Mouse (Mus musculus) small intestine, adult 2 months (tissue): ENCODE measurements around the gene Dbil5.

Experiments
- CTCF ChIP-seq: fragments of 200-500 bp; IDR thresholded peaks from 2 replicates; pipeline ENCODE4 v1.5.1; 2012; ENCODE audit warnings: low read depth, mild to moderate bottlenecking, control low read depth, inconsistent platforms, low read length, moderate library complexity, mixed read lengths; ENCODE audit not compliant: insufficient replicate concordance, insufficient read length; ENCODE audit errors: extremely low read depth
- POLR2A ChIP-seq: fragments of 200-500 bp; IDR thresholded peaks from 2 replicates; pipeline ENCODE4 v1.6.1; 2012; ENCODE audit warnings: low read depth, mild to moderate bottlenecking, control low read depth, inconsistent platforms, low read length, moderate library complexity

DNA sequence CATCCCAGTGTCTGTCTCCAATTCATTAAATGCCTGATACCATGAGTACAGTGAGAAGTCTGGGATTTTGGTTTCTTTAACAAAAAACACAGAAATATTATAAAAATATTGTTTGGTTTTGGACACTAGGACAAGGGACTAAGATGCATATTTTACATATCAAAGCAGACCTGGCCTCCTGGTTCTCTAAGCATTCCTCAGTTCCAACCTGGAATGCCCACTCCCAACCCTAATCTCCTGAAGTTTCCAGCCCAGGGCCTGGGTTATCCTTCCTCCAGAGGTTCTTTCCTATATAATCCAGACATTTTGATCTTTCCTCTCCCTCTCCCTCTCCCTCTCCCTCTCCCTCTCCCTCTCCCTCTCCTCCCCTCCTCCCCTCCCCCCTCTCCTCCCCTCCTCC, 7.6 kb downstream of the Dbil5 start:
- TF ChIP-seq CTCF (no peak), POLR2A (no peak)
